ENCODE assay signal across 10 mouse cellular contexts in genomic region chr12:82468416-82468815, GRCm38 (mm10).
A peak's percentile ranks its signal among the peaks of the same experiment; 100 is the strongest.
DNase-seq lines count a peak whose midpoint lies in the region; ATAC-seq and TF ChIP-seq lines count a peak whose summit lies in the region.
"Had no signal": no experiment of that assay in that cellular context is flagged by ENCODE, and none has a peak within 500 bp of the region (broad histone marks: within the 10 kb centered on the region; RNA-seq: fewer than 3 reads in every experiment).

No protein-coding gene starts in this region.

- peak overlapping the region; percentile 85 for H3K27ac ChIP-seq in heart, embryonic 10.5 days
- no peak overlapping the region for H3K27ac ChIP-seq in heart, embryonic 16.5 days (ENCODE audit: low read length)
- H3K27ac ChIP-seq in hindbrain, embryonic 12.5 days: no peak overlapping the region
- H3K27ac ChIP-seq in midbrain, postnatal 0 days (ENCODE audit: low read depth, low read length): no peak overlapping the region
- H3K27ac ChIP-seq in forebrain, embryonic 12.5 days: no peak overlapping the region

- no peak overlapping the region for H3K4me3 ChIP-seq in heart, embryonic 10.5 days
- H3K4me3 ChIP-seq in heart, embryonic 16.5 days (ENCODE audit: low read length): no peak overlapping the region
- H3K4me3 ChIP-seq in hindbrain, embryonic 12.5 days: no peak overlapping the region
- H3K4me3 ChIP-seq in midbrain, postnatal 0 days (ENCODE audit: low read depth, low read length): no peak overlapping the region
- no peak overlapping the region for H3K4me3 ChIP-seq in forebrain, embryonic 12.5 days (replicated peaks)
- H3K4me3 ChIP-seq: myocyte had no signal

- no peaks in the 10 kb centered on the region for H3K36me3 ChIP-seq in heart, embryonic 10.5 days
- H3K36me3 ChIP-seq in heart, embryonic 16.5 days (ENCODE audit: control insufficient read depth, insufficient read depth): no peaks in the 10 kb centered on the region
- H3K36me3 ChIP-seq in hindbrain, embryonic 12.5 days: no peaks in the 10 kb centered on the region
- no peaks in the 10 kb centered on the region for H3K36me3 ChIP-seq in midbrain, postnatal 0 days (ENCODE audit: insufficient read depth, low read length)
- no peaks in the 10 kb centered on the region for H3K36me3 ChIP-seq in forebrain, embryonic 12.5 days (replicated peaks)

- H3K9ac ChIP-seq in heart, embryonic 16.5 days (ENCODE audit: low read length): 0 out of 2 replicates have a peak overlapping the region, but pooled peaks have one; percentile 11
- H3K9ac ChIP-seq in hindbrain, embryonic 12.5 days: no peak overlapping the region
- H3K9ac ChIP-seq in midbrain, postnatal 0 days (replicated peaks; ENCODE audit: low read length, poor library complexity, severe bottlenecking): no peak overlapping the region
- H3K9ac ChIP-seq in forebrain, embryonic 12.5 days: no peak overlapping the region

- no peak for TF ChIP-seq CTCF in midbrain, postnatal 0 days (IDR thresholded peaks at IDR 0.05)

- no peak overlapping the region for H3K4me2 ChIP-seq in heart, embryonic 16.5 days (ENCODE audit: low read depth, low read length)
- no peak overlapping the region for H3K4me2 ChIP-seq in hindbrain, embryonic 12.5 days (replicated peaks)
- no peak overlapping the region for H3K4me2 ChIP-seq in midbrain, postnatal 0 days (ENCODE audit: low read depth, low read length, poor library complexity, severe bottlenecking)
- no peak overlapping the region for H3K4me2 ChIP-seq in forebrain, embryonic 12.5 days

- WGBS in heart, embryonic 10.5 days: 39% methylated on average over 5 of the region's 5 CpGs
- 32% methylated on average over 5 of the region's 5 CpGs for WGBS in heart, embryonic 16.5 days
- 75% methylated on average over 5 of the region's 5 CpGs for WGBS in hindbrain, embryonic 12.5 days
- 72% methylated on average over 5 of the region's 5 CpGs for WGBS in midbrain, postnatal 0 days
- 70% methylated on average over 5 of the region's 5 CpGs for WGBS in forebrain, embryonic 12.5 days

- ATAC-seq in heart, embryonic 16.5 days (replicated peaks; ENCODE audit: extremely low read depth, insufficient read depth, low FRiP score): no peak; the same call in 1 of the 2 replicates
- no peak for ATAC-seq in hindbrain, embryonic 12.5 days (ENCODE audit: low FRiP score)
- ATAC-seq in midbrain, postnatal 0 days (ENCODE audit: low FRiP score): no peak
- no peak for ATAC-seq in forebrain, embryonic 12.5 days (ENCODE audit: low FRiP score)
- ATAC-seq: forebrain, embryonic 16.5 days had no signal

- peaks cover 30% of the 10 kb centered on the region for H3K4me1 ChIP-seq in heart, embryonic 10.5 days
- peaks cover 10% of the 10 kb centered on the region for H3K4me1 ChIP-seq in heart, embryonic 16.5 days (ENCODE audit: control insufficient read depth, insufficient read depth, low read length)
- no peaks in the 10 kb centered on the region for H3K4me1 ChIP-seq in hindbrain, embryonic 12.5 days
- H3K4me1 ChIP-seq in midbrain, postnatal 0 days (ENCODE audit: insufficient read depth, low read length): no peaks in the 10 kb centered on the region
- peaks cover 8% of the 10 kb centered on the region; the same call in 1 of the 2 replicates for H3K4me1 ChIP-seq in forebrain, embryonic 12.5 days

- no peak for DNase-seq in heart, embryonic 10.5 days (ENCODE audit: low spot score)
- no peak for DNase-seq in heart, adult 8-10 months (ENCODE audit: low spot score)
- DNase-seq in adipocyte (ENCODE audit: low spot score): peak; percentile 75
- peak; percentile 67 for DNase-seq in lung, postnatal 25 days (ENCODE audit: low spot score)
- DNase-seq in midbrain, postnatal 0 days (ENCODE audit: low spot score): no peak

- H3K27me3 ChIP-seq in heart, embryonic 10.5 days (ENCODE audit: insufficient read depth, poor library complexity, severe bottlenecking): no peaks in the 10 kb centered on the region
- H3K27me3 ChIP-seq in heart, embryonic 16.5 days (ENCODE audit: control insufficient read depth, insufficient read depth, low read length): no peaks in the 10 kb centered on the region
- peaks cover 3% of the 10 kb centered on the region; the same call in 1 of the 2 replicates for H3K27me3 ChIP-seq in hindbrain, embryonic 12.5 days
- H3K27me3 ChIP-seq in midbrain, postnatal 0 days (ENCODE audit: insufficient read depth, low read length): no peaks in the 10 kb centered on the region
- peaks cover 5% of the 10 kb centered on the region; the same call in 1 of the 2 replicates for H3K27me3 ChIP-seq in forebrain, embryonic 12.5 days

- H3K9me3 ChIP-seq in heart, embryonic 10.5 days: no peaks in the 10 kb centered on the region
- H3K9me3 ChIP-seq in heart, embryonic 16.5 days (replicated peaks; ENCODE audit: control insufficient read depth, low read length): no peaks in the 10 kb centered on the region
- no peaks in the 10 kb centered on the region for H3K9me3 ChIP-seq in hindbrain, embryonic 12.5 days (replicated peaks)
- H3K9me3 ChIP-seq in midbrain, postnatal 0 days (ENCODE audit: low read length): no peaks in the 10 kb centered on the region
- H3K9me3 ChIP-seq in forebrain, embryonic 12.5 days: no peaks in the 10 kb centered on the region

Comparison
In these comparisons a context has a peak if more than half of its experiments do, and no peak if none do; other contexts are left out.
1. DNase-seq: peak in adipocyte (single experiment) and lung, postnatal 25 days (single experiment); none in heart, embryonic 10.5 days (single experiment), heart, adult 8-10 months (single experiment) and midbrain, postnatal 0 days (single experiment).